Mouse (Mus musculus): Measurements from ENCODE around the gene Zfp53.

GRCm38 (mm10) chr17:21517130-21517671 lies 28.4 kb downstream of the Zfp53 start:
- TF ChIP-seq UBTF (IDR thresholded peaks at IDR 0.05; ENCODE audit: borderline replicate concordance, insufficient read depth, low read depth, low read length): no peak
- TF ChIP-seq JUND (IDR thresholded peaks at IDR 0.05; ENCODE audit: low read depth, low read length): no peak
- TF ChIP-seq POLR2AphosphoS5 (IDR thresholded peaks at IDR 0.05; ENCODE audit: borderline replicate concordance, low read depth, low read length): no peak
- peak; percentile 94 for TF ChIP-seq TBP (IDR thresholded peaks at IDR 0.05; ENCODE audit: low read depth, low read length)
- peak; percentile 77 for TF ChIP-seq ZNF384 (IDR thresholded peaks at IDR 0.05; ENCODE audit: low read depth, low read length)
- TF ChIP-seq POLR2A (IDR thresholded peaks at IDR 0.05; ENCODE audit: control insufficient read depth in 1 of 2, insufficient read depth in 1 of 2, low read depth in 1 of 2, low read length in 2 of 2, poor library complexity in 1 of 2): no peak
- TF ChIP-seq EP300 (IDR thresholded peaks at IDR 0.05; ENCODE audit: low read depth in 1 of 2, low read length in 2 of 2): no peak
- no peak for TF ChIP-seq CHD2 (IDR thresholded peaks at IDR 0.05; ENCODE audit: low read length)
- no peak for TF ChIP-seq ZC3H11A (IDR thresholded peaks at IDR 0.05; ENCODE audit: low read depth, low read length)
- no peak for TF ChIP-seq NELFE (IDR thresholded peaks at IDR 0.05; ENCODE audit: low read depth, low read length)
- TF ChIP-seq SIN3A (IDR thresholded peaks at IDR 0.05; ENCODE audit: low read length): no peak
- TF ChIP-seq E2F4 (IDR thresholded peaks at IDR 0.05; ENCODE audit: borderline replicate concordance, low read depth, low read length): no peak
- no peak for TF ChIP-seq CTCF (IDR thresholded peaks at IDR 0.05 in 2 of 3, conservative IDR thresholded peaks at IDR 0.05 in 1 of 3; ENCODE audit: control insufficient read depth in 1 of 3, insufficient read depth in 1 of 3, low read depth in 2 of 3, low read length in 3 of 3, poor library complexity in 1 of 3, severe bottlenecking in 1 of 3)

All from MEL (cell line).